Mouse (Mus musculus) forebrain, embryonic 14.5 days (tissue): ENCODE results near the gene Zmynd8. TPM values are rescaled to one million over a fixed set of nuclear protein-coding genes. Genes with fewer than 3 reads are reported as not detected.

Experiments
- ATAC-seq: fragments of 200-750 bp; cut with Nextera tagmentation; 2 replicates; pipeline ENCODE4 v1.8.0; 2017; ENCODE audit warnings: mild to moderate bottlenecking, moderate library complexity
- DNase-seq: peaks from one replicate; pipeline ENCODE4 v3.0.0-alpha.2; 2015; ENCODE audit warnings: low spot score
- H3K27ac ChIP-seq: fragments of 300-500 bp; sonication (generic); 2 replicates; pipeline ENCODE4 v1.5.1; 2014; ENCODE audit warnings: low read depth, mild to moderate bottlenecking, control low read depth, low read length, moderate library complexity
- H3K27me3 ChIP-seq: fragments of 300-500 bp; sonication (generic); replicated peaks from 2 replicates; pipeline ENCODE4 v1.6.1; 2014; ENCODE audit warnings: low read length, control low read depth, mixed read lengths; ENCODE audit not compliant: control insufficient read depth, insufficient read depth
- H3K36me3 ChIP-seq: fragments of 300-500 bp; sonication (generic); 2 replicates; pipeline ENCODE4 v1.6.1; 2014; ENCODE audit warnings: low read length, control low read depth; ENCODE audit not compliant: control insufficient read depth, insufficient read depth
- H3K4me1 ChIP-seq: fragments of 300-500 bp; sonication (generic); 2 replicates; pipeline ENCODE4 v1.6.1; 2014; ENCODE audit warnings: antibody characterized with exemption, low read length, control low read depth; ENCODE audit not compliant: control insufficient read depth, insufficient read depth
- H3K4me2 ChIP-seq: fragments of 300-500 bp; sonication (generic); 2 replicates; pipeline ENCODE4 v1.6.1; 2014; ENCODE audit warnings: mild to moderate bottlenecking, control low read depth, low read length
- H3K4me3 ChIP-seq: fragments of 300-500 bp; sonication (generic); 2 replicates; pipeline ENCODE4 v1.5.1; 2014; ENCODE audit warnings: low read depth, low read length, control low read depth
- H3K9ac ChIP-seq: fragments of 300-500 bp; sonication (generic); 2 replicates; pipeline ENCODE4 v1.6.1; 2014; ENCODE audit warnings: mild to moderate bottlenecking, low read length, control low read depth, moderate library complexity
- H3K9me3 ChIP-seq: fragments of 300-500 bp; sonication (generic); replicated peaks from 2 replicates; pipeline ENCODE4 v1.6.1; 2016; ENCODE audit warnings: low read length, control low read depth, mixed read lengths; ENCODE audit not compliant: control insufficient read depth
- WGBS: fragments of 180-500 bp; shearing (Covaris S2); extraction: QIAGEN DNeasy Blood & Tissue Kit; methylation state at CpG from one replicate; pipeline ENCODE4 v1.1.7; 2014; 5-methylcytosine and 5-hydroxymethylcytosine counted together
- polyA plus RNA-seq: library from polyadenylated mRNA; unstranded; fragments of >200 nt; fragmentation: Nextera tagmentation; extraction: Ambion mirVana; gene quantifications from 2 replicates; pipeline ENCODE4 v1.2.1, GENCODE M21; 2014

Zmynd8 gene
- polyA plus RNA-seq, 1 experiment from 2014 or later: 43.3 TPM

DNA sequence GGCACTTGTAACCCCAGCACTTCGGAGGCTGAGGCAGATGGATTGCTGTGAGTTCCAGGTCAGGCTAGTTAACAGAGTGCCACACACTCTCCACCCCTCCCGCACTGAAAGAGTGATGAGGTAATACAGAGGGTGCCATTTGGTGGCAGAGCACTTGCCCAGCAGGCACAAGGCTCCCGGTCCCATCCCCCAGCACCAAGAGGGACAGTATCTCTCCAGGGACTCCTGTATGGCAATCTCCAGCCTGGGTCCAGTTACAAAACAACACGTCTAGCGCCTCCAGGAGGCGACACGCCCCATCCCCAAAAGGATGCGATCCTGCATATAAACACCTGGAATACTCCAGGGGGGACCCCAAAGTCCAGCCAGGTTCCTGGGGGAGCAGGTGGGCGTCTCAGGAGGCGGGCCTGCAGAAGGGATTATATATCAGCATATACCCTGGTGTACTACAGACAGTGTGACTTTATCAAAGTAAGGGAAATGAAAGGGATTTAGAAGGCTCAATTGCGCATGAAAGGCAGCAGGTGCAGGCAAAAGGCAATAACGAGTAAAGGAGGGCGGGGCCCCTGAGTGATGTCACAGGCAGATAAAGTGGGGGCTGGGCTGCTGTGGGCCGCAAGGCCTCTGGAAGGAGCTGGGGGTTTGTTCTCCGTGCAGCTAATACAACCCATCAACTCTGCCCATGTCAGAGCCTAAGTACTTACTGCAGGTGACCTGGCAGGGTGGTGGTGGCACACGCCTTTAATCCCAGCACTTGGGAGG lies 44.4 kb downstream of the Zmynd8 start:
- Histone ChIP-seq H3K36me3 (peaks cover 21% of the 10 kb centered on the region), H3K27ac (no peak overlapping the region), H3K4me3 (no peak overlapping the region), H3K4me1 (peaks cover 52% of the 10 kb centered on the region), H3K27me3 (no peaks in the 10 kb centered on the region), H3K4me2 (no peak overlapping the region), H3K9ac (peak overlapping the region; percentile 13; the same call in 1 of the 2 replicates), H3K9me3 (no peaks in the 10 kb centered on the region)
- ATAC-seq (no peak), DNase-seq (no peak)
- 51% methylated on average over 16 of the region's 16 CpGs for WGBS

DNA sequence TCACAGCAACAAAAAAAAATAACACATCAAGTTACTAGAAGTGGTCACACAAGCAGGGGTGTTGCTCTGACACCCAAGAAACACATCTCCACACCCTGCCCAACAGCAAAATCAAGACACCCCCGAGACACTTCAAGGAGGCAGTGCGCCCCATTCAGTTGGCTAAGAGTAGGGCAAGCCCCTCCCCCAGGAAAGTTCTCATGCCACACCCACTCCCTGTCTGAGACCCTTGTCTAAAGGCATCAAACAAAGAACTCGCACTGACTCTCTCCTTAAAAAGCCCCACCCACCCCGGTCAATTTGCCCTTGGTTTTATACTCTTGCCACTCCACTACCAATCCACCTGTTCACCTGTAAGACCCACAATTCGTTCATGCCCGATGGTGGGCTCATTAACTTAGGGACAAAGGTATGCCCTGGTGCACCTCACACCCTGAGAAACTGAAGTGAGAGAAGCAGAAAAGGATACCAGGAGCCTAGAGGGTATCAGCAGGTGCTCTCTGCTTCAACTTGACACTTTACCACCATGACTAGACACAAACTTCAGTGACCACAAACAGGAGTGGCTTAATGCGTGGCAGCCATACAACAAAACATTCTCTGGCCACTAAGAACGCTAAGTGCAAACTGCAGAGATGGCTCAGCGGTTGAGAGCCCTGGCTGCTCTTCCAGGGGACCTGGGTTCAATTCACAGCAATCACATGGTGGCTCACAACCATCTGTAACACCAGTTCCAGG lies 45.8 kb downstream of the Zmynd8 start:
- ATAC-seq (no peak), DNase-seq (no peak)
- Histone ChIP-seq H3K27me3 (no peaks in the 10 kb centered on the region), H3K4me1 (peaks cover 47% of the 10 kb centered on the region), H3K9ac (no peak overlapping the region), H3K27ac (no peak overlapping the region), H3K4me2 (no peak overlapping the region), H3K9me3 (no peaks in the 10 kb centered on the region), H3K36me3 (peaks cover 32% of the 10 kb centered on the region), H3K4me3 (no peak overlapping the region)
- 81% methylated on average over 9 of the region's 9 CpGs for WGBS

DNA sequence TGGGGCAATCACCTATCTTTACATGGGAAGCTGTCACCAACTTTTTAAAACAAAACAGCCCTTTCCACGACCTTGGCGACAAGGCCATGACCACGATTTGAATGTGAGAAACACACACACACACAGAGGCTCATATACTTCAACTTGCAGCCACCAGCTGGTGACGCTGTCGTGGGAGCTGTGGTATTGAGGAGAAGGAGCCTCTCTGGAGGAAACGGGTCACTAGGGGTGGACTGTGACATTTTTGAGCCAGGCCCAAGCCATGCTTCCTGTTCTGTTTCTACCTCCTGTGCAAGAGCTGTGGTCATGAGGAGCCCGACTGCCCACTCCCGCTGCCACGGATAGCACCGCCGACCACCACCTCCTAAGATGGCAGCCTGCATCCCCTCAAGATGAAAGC lies 46.4 kb downstream of the Zmynd8 start:
- H3K9ac ChIP-seq: no peak overlapping the region
- DNase-seq (no peak), ATAC-seq (no peak)
- H3K9me3 ChIP-seq: no peaks in the 10 kb centered on the region
- no peak overlapping the region for H3K27ac ChIP-seq
- H3K4me2 ChIP-seq: no peak overlapping the region
- 89% methylated on average over 11 of the region's 11 CpGs for WGBS
- H3K4me1 ChIP-seq: peaks cover 41% of the 10 kb centered on the region
- peaks cover 35% of the 10 kb centered on the region for H3K36me3 ChIP-seq
- H3K27me3 ChIP-seq: no peaks in the 10 kb centered on the region
- no peak overlapping the region for H3K4me3 ChIP-seq

DNA sequence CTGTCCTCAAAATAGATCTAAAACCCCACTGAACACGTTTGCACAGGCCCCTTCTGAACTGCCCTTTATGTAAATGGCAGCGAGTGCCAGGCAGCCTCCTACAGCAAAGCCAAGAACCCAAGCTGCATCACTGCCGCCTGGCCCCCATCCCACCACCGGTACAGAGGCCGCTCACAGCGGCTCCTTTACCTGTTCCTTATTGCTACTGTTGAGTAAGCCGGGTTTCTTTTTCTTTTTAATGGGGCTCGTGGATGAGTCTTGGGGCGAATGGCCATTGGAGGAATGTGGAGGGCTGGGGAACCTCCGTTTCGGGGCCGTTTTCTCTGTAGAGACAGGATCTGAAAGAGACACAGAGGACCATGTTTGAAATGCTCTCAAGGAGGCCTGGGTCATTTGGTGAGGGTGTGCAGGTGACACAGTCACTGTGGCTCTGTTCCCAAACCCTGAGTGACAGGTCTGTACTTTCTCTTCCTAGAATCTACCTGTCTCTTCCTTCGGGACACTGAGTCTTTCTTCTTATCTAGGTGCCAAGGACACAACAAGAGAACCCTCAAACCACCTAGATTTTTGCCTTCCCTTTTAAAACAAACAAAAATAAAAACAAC lies 46.9 kb downstream of the Zmynd8 start:
- no peak for ATAC-seq
- no peaks in the 10 kb centered on the region for H3K27me3 ChIP-seq
- WGBS: 85% methylated on average over 13 of the region's 13 CpGs
- no peak overlapping the region for H3K27ac ChIP-seq
- H3K4me2 ChIP-seq: no peak overlapping the region
- peaks cover 37% of the 10 kb centered on the region for H3K36me3 ChIP-seq
- H3K9me3 ChIP-seq: no peaks in the 10 kb centered on the region
- no peak overlapping the region for H3K9ac ChIP-seq
- H3K4me3 ChIP-seq: no peak overlapping the region
- H3K4me1 ChIP-seq: peaks cover 35% of the 10 kb centered on the region
- no peak for DNase-seq

DNA sequence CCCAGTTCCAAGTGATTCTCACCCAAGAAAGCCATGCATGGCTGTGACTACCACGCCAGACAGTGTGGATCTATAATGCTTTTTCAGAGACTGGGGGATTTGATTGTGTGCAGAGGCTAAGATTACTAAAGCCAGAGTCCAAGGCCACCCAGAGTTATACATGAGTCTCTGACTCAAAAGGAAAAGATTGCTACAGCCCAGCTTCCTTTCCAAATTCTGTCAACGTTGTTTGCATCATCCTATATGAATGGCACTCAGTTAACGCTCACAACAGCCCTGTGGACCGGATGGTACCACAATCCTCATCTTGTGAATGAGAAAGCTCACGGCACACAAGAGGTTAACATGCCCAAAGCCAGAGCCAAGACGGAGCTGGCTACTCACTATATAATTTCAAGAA lies 48.0 kb downstream of the Zmynd8 start:
- no peak overlapping the region for H3K4me3 ChIP-seq
- H3K27me3 ChIP-seq: no peaks in the 10 kb centered on the region
- peaks cover 47% of the 10 kb centered on the region for H3K36me3 ChIP-seq
- 80% methylated on average over 6 of the region's 6 CpGs for WGBS
- ATAC-seq (no peak), DNase-seq (no peak)
- no peak overlapping the region for H3K27ac ChIP-seq
- peaks cover 27% of the 10 kb centered on the region for H3K4me1 ChIP-seq
- H3K4me2 ChIP-seq: no peak overlapping the region
- no peaks in the 10 kb centered on the region for H3K9me3 ChIP-seq
- H3K9ac ChIP-seq: no peak overlapping the region

DNA sequence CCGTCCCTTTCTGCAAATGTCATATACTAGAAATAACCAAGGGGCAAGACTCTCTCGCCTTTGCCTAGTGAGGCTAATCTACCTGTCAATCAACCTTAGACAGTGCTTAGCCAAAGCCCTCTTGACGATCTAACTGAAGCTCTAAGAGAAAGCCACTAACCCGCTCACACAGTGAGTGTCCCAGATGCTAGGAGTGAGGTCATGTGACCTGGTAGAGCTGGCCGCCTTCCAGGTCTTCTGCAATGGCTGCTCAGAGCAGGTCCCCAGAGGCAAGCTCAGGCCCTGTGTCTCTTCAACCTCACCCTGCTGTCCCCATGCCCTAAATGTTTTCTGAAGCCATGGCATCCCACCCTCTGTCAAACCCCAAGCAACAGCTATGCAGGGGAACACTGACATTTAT lies 49.7 kb downstream of the Zmynd8 start:
- H3K27ac ChIP-seq: peak overlapping the region; percentile 10; the same call in 1 of the 2 replicates
- no peaks in the 10 kb centered on the region for H3K27me3 ChIP-seq
- ATAC-seq (peak; percentile 74), DNase-seq (peak; percentile 75)
- H3K4me1 ChIP-seq: peaks cover 12% of the 10 kb centered on the region
- no peak overlapping the region; the same call in 1 of the 2 replicates for H3K9ac ChIP-seq
- no peak overlapping the region for H3K4me3 ChIP-seq
- H3K36me3 ChIP-seq: peaks cover 64% of the 10 kb centered on the region
- no peak overlapping the region for H3K4me2 ChIP-seq
- 27% methylated on average over 5 of the region's 5 CpGs for WGBS
- no peaks in the 10 kb centered on the region for H3K9me3 ChIP-seq

DNA sequence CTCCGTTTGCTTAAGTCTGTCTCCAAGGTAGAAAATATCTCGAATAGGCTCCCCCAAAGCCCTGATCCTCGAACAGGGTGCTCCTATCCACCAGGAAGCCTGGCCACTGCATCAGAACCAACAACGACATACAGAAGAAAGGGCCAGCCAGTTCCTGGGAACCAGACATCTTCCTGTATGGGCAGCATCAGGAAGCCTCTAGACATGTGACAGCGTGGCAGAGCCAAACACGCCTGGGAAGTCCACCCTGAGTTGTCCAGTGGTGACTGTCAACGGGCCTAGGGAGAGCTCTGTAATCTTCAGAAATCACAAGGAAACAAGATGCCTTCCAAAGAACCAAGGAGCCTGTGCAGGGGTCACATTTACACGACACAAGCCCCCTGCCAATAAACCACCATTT lies 52.0 kb downstream of the Zmynd8 start:
- no peaks in the 10 kb centered on the region for H3K27me3 ChIP-seq
- no peaks in the 10 kb centered on the region for H3K9me3 ChIP-seq
- DNase-seq: no peak
- H3K27ac ChIP-seq: no peak overlapping the region
- no peak overlapping the region for H3K4me2 ChIP-seq
- 92% methylated on average over 8 of the region's 8 CpGs for WGBS
- peaks cover 9% of the 10 kb centered on the region for H3K4me1 ChIP-seq
- H3K9ac ChIP-seq: no peak overlapping the region
- no peak overlapping the region for H3K4me3 ChIP-seq
- H3K36me3 ChIP-seq: peaks cover 85% of the 10 kb centered on the region
- ATAC-seq: no peak

DNA sequence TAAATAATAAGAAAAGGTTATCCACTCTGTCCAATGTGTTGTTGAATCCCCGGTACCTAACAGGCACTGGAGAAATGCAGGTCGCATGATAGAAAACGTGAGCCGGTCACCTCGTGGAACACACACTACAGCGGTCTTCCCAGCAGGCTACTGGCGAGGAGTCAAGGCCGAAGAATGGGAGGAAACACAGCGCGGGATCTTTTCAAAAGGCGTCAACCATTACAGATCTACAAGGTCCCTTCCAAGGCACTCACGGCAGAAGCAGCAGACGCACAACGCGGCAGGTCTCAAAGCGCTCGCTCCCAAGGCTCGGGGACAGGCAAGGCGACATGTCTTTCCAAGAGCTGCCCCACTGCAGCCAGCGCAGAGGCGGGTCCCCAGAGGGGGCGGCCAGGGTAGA lies 53.3 kb downstream of the Zmynd8 start:
- Histone ChIP-seq H3K4me1 (peaks cover 9% of the 10 kb centered on the region), H3K9me3 (no peaks in the 10 kb centered on the region), H3K4me2 (no peak overlapping the region), H3K27me3 (no peaks in the 10 kb centered on the region), H3K27ac (no peak overlapping the region), H3K9ac (no peak overlapping the region), H3K4me3 (no peak overlapping the region), H3K36me3 (peaks cover 87% of the 10 kb centered on the region)
- ATAC-seq (no peak), DNase-seq (no peak)
- WGBS: 78% methylated on average over 22 of the region's 22 CpGs

DNA sequence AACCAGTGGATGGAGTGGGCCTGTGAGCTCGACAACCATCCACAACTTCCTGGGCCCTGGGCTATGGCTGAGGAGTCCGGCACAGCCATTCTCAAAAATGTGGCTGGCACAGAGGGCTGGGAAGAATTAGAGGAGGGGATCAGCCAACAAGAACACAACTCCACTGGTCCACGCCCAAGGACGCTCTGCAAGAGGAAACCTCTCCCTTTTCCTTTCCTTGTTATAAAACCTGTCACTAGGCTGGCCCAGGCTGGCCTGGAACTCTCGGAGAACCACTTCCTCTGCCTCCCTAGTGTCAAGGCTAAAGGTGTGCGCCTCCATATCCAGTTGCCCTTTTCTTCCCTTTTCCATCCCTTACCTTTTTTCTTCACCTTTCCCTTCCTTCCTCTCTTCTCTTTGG lies 55.5 kb downstream of the Zmynd8 start:
- DNase-seq (no peak), ATAC-seq (no peak)
- Histone ChIP-seq H3K27me3 (no peaks in the 10 kb centered on the region), H3K4me1 (peaks cover 11% of the 10 kb centered on the region), H3K9me3 (no peaks in the 10 kb centered on the region), H3K27ac (no peak overlapping the region), H3K9ac (no peak overlapping the region), H3K36me3 (peaks cover 88% of the 10 kb centered on the region), H3K4me2 (no peak overlapping the region), H3K4me3 (no peak overlapping the region)
- WGBS: 97% methylated on average over 6 of the region's 6 CpGs
